Mouse (Mus musculus): ENCODE results near the gene Gm3336.

GRCm38 (mm10) chr8:70711041-70711440 lies 7.3 kb upstream of the Gm3336 start:
- TF ChIP-seq CTCF (IDR thresholded peaks at IDR 0.05): no peak
- no peak for TF ChIP-seq EP300 (IDR thresholded peaks at IDR 0.05)
